Mouse (Mus musculus): ENCODE measurements around the gene Arih2. TPM values are rescaled to one million over a fixed set of nuclear protein-coding genes. Genes with fewer than 3 reads are reported as not detected.

Gene Arih2
- polyA plus RNA-seq, 1 experiment from 2014 or later: 47.0 TPM

- no peak overlapping the region for H3K4me2 ChIP-seq
- H3K4me3 ChIP-seq: no peak overlapping the region
- 74% methylated on average over 4 of the region's 4 CpGs for WGBS
- H3K36me3 ChIP-seq: peaks cover 16% of the 10 kb centered on the region
- no peaks in the 10 kb centered on the region for H3K27me3 ChIP-seq
- ATAC-seq (ENCODE audit: low read depth): no peak
- H3K9me3 ChIP-seq: no peaks in the 10 kb centered on the region
- H3K9ac ChIP-seq: no peak overlapping the region
- no peak overlapping the region for H3K27ac ChIP-seq (replicated peaks)
- peaks cover 17% of the 10 kb centered on the region for H3K4me1 ChIP-seq (replicated peaks)
Observed at GRCm38 (mm10) chr9:108599021-108599566, 50.1 kb downstream of the Arih2 start.

- Histone ChIP-seq H3K9ac (peak within 1 kb of the TSS; percentile 86), H3K4me3 (peak within 1 kb of the TSS; percentile 76), H3K27ac (replicated peaks) (peak within 1 kb of the TSS; percentile 78), H3K36me3 (no peaks in the 10 kb centered on the region), H3K4me1 (replicated peaks) (peaks cover 17% of the 10 kb centered on the region), H3K9me3 (no peaks in the 10 kb centered on the region), H3K4me2 (peak within 1 kb of the TSS; percentile 89), H3K27me3 (no peaks in the 10 kb centered on the region)
- WGBS: 3% methylated on average over 67 of the region's 69 CpGs
- ATAC-seq (ENCODE audit: low read depth): peak; percentile 89
Observed at GRCm38 (mm10) chr9:108596998-108597764, 52.0 kb downstream of the Arih2 start, which contains the start of gene P4htm. P4htm (minus strand) TSS chr9:108597667.

GRCm38 (mm10) chr9:108594354-108594753 is 54.8 kb downstream of the Arih2 start:
- Histone ChIP-seq H3K9ac (no peak overlapping the region), H3K4me3 (no peak overlapping the region), H3K36me3 (0 out of 2 replicates have a peak, but pooled peaks cover 3% of the 10 kb centered on the region), H3K9me3 (no peaks in the 10 kb centered on the region), H3K27me3 (no peaks in the 10 kb centered on the region), H3K4me1 (replicated peaks) (peaks cover 24% of the 10 kb centered on the region), H3K4me2 (no peak overlapping the region), H3K27ac (replicated peaks) (no peak overlapping the region)
- 89% methylated on average over 3 of the region's 3 CpGs for WGBS
- no peak for ATAC-seq (ENCODE audit: low read depth)

- no peak for ATAC-seq (ENCODE audit: low read depth)
- Histone ChIP-seq H3K9ac (no peak overlapping the region), H3K27me3 (no peaks in the 10 kb centered on the region), H3K4me3 (no peak overlapping the region), H3K4me1 (replicated peaks) (peaks cover 41% of the 10 kb centered on the region), H3K27ac (replicated peaks) (no peak overlapping the region), H3K36me3 (0 out of 2 replicates have a peak, but pooled peaks cover 3% of the 10 kb centered on the region), H3K4me2 (no peak overlapping the region), H3K9me3 (no peaks in the 10 kb centered on the region)
- WGBS: 74% methylated on average over 4 of the region's 4 CpGs
Observed at GRCm38 (mm10) chr9:108591462-108591861, 57.7 kb downstream of the Arih2 start.

GRCm38 (mm10) chr9:108589229-108589628 is 60.0 kb downstream of the Arih2 start:
- no peak overlapping the region for H3K9ac ChIP-seq

GRCm38 (mm10) chr9:108587571-108588180 is 61.5 kb downstream of the Arih2 start:
- no peaks in the 10 kb centered on the region for H3K9me3 ChIP-seq
- 2% methylated on average over 14 of the region's 14 CpGs for WGBS
- H3K27me3 ChIP-seq: no peaks in the 10 kb centered on the region
- H3K4me1 ChIP-seq (replicated peaks): peaks cover 41% of the 10 kb centered on the region
- peak overlapping the region; percentile 60 for H3K4me2 ChIP-seq
- peaks cover 7% of the 10 kb centered on the region; the same call in 1 of the 2 replicates for H3K36me3 ChIP-seq
- peak overlapping the region; percentile 65 for H3K9ac ChIP-seq
- peak overlapping the region; percentile 99 for H3K27ac ChIP-seq (replicated peaks)
- peak overlapping the region; percentile 27 for H3K4me3 ChIP-seq
- ATAC-seq (ENCODE audit: low read depth): peak; percentile 98

More at GRCm38 (mm10) chr9:108589229-108589628, 60.0 kb downstream of the Arih2 start:
- Histone ChIP-seq H3K9me3 (no peaks in the 10 kb centered on the region), H3K4me1 (replicated peaks) (peaks cover 41% of the 10 kb centered on the region), H3K4me2 (no peak overlapping the region), H3K27ac (replicated peaks) (peak overlapping the region; percentile 99), H3K4me3 (no peak overlapping the region), H3K36me3 (0 out of 2 replicates have a peak, but pooled peaks cover 3% of the 10 kb centered on the region), H3K27me3 (no peaks in the 10 kb centered on the region)
- ATAC-seq (ENCODE audit: low read depth): no peak
- WGBS: 83% methylated on average over 5 of the region's 5 CpGs

- H3K36me3 ChIP-seq: peaks cover 51% of the 10 kb centered on the region
- ATAC-seq (ENCODE audit: low read depth): no peak; the same call in 1 of the 2 replicates
Observed at GRCm38 (mm10) chr9:108579344-108579690, 69.9 kb downstream of the Arih2 start.

GRCm38 (mm10) chr9:108578545-108579343 is 70.4 kb downstream of the Arih2 start, which contains the start of gene Wdr6:
Wdr6 (minus strand) TSS chr9:108578739.
- 2% methylated on average over 51 of the region's 51 CpGs for WGBS
- H3K4me1 ChIP-seq (replicated peaks): peaks cover 58% of the 10 kb centered on the region
- peak within 1 kb of the TSS; percentile 78 for H3K4me3 ChIP-seq
- H3K27me3 ChIP-seq: no peaks in the 10 kb centered on the region
- H3K9ac ChIP-seq: peak within 1 kb of the TSS; percentile 99
- H3K27ac ChIP-seq (replicated peaks): peak within 1 kb of the TSS; percentile 98
- H3K4me2 ChIP-seq: peak within 1 kb of the TSS; percentile 95
- ATAC-seq (ENCODE audit: low read depth): peak; percentile 97
- peaks cover 57% of the 10 kb centered on the region for H3K36me3 ChIP-seq
- no peaks in the 10 kb centered on the region for H3K9me3 ChIP-seq

More at GRCm38 (mm10) chr9:108579344-108579690, 69.9 kb downstream of the Arih2 start:
- 53% methylated on average over 5 of the region's 5 CpGs for WGBS
- Histone ChIP-seq H3K4me2 (peak overlapping the region; percentile 95), H3K27ac (replicated peaks) (peak overlapping the region; percentile 92), H3K9ac (peak overlapping the region; percentile 71), H3K4me3 (peak overlapping the region; percentile 78), H3K9me3 (no peaks in the 10 kb centered on the region), H3K27me3 (no peaks in the 10 kb centered on the region), H3K4me1 (replicated peaks) (peaks cover 52% of the 10 kb centered on the region)

- peak overlapping the region; percentile 99 for H3K9ac ChIP-seq
- H3K4me2 ChIP-seq: peak overlapping the region; percentile 95
- H3K36me3 ChIP-seq: peaks cover 62% of the 10 kb centered on the region
- no peak; the same call in 1 of the 2 replicates for ATAC-seq (ENCODE audit: low read depth)
- peak overlapping the region; percentile 78 for H3K4me3 ChIP-seq
- H3K27ac ChIP-seq (replicated peaks): peak overlapping the region; percentile 98
- under 1% methylated on average over 24 of the region's 24 CpGs for WGBS
- H3K4me1 ChIP-seq (replicated peaks): peaks cover 65% of the 10 kb centered on the region
- H3K9me3 ChIP-seq: no peaks in the 10 kb centered on the region
- no peaks in the 10 kb centered on the region for H3K27me3 ChIP-seq
Observed at GRCm38 (mm10) chr9:108577934-108578544, 71.1 kb downstream of the Arih2 start.

GRCm38 (mm10) chr9:108577025-108577424 is 72.2 kb downstream of the Arih2 start:
- Histone ChIP-seq H3K9ac (peak overlapping the region; percentile 99), H3K4me3 (peak overlapping the region; percentile 78), H3K4me1 (replicated peaks) (peaks cover 68% of the 10 kb centered on the region), H3K4me2 (peak overlapping the region; percentile 95), H3K27ac (replicated peaks) (peak overlapping the region; percentile 98), H3K27me3 (no peaks in the 10 kb centered on the region), H3K9me3 (no peaks in the 10 kb centered on the region), H3K36me3 (peaks cover 64% of the 10 kb centered on the region)
- 62% methylated on average over 6 of the region's 6 CpGs for WGBS
- no peak for ATAC-seq (ENCODE audit: low read depth)

All from neural tube, embryonic 13.5 days (tissue).